Mouse (Mus musculus) MEL (cell line): ENCODE results near the gene Caprin1. TPM values are rescaled to one million over a fixed set of nuclear protein-coding genes. Genes with fewer than 3 reads are reported as not detected.

Experiments used
- DNase-seq: peaks from one replicate; pipeline ENCODE4 v3.0.0; 2011; ENCODE audit warnings: low read depth, low spot score
- H3K27ac ChIP-seq: 2 replicates; pipeline ENCODE4 v1.5.1; 2012; ENCODE audit warnings: low read depth, mild to moderate bottlenecking, control low read depth, low read length, moderate library complexity; ENCODE audit not compliant: control insufficient read depth
- H3K27me3 ChIP-seq, 2 experiments: fragments of 150-350 bp in 1 of 2; sonication (generic) in 1 of 2; 2 replicates each; pipeline ENCODE4 v1.6.1; 2012; ENCODE audit warnings: low read length in 2 of 2, mild to moderate bottlenecking in 2 of 2, improper control_type of control experiment in 1 of 2, moderate library complexity in 1 of 2; ENCODE audit not compliant: insufficient read depth in 2 of 2, control insufficient read depth in 1 of 2
- H3K36me3 ChIP-seq, 2 experiments: 2 replicates each; pipeline ENCODE4 v1.6.1; 2012 to 2014; ENCODE audit warnings: low read length in 2 of 2, improper control_type of control experiment in 1 of 2, inconsistent platforms in 1 of 2, mild to moderate bottlenecking in 1 of 2; ENCODE audit not compliant: insufficient read depth in 2 of 2, control insufficient read depth in 1 of 2
- H3K4me1 ChIP-seq, 2 experiments: fragments of 150-350 bp in 1 of 2; sonication (generic) in 1 of 2; 2 replicates each; pipeline ENCODE4 v1.6.1; 2012; ENCODE audit warnings: low read length in 2 of 2, improper control_type of control experiment in 1 of 2, mild to moderate bottlenecking in 1 of 2; ENCODE audit not compliant: insufficient read depth in 2 of 2, control insufficient read depth in 1 of 2
- H3K4me3 ChIP-seq, 2 experiments: fragments of 150-350 bp in 1 of 2; sonication (generic) in 1 of 2; 2 replicates each; pipeline ENCODE4 v1.5.1; 2012; ENCODE audit warnings: low read depth in 2 of 2, low read length in 2 of 2, mild to moderate bottlenecking in 2 of 2, moderate library complexity in 2 of 2, control low read depth in 1 of 2, improper control_type of control experiment in 1 of 2; ENCODE audit not compliant: control insufficient read depth in 1 of 2, insufficient read depth in 1 of 2
- H3K79me2 ChIP-seq: 2 replicates; pipeline ENCODE4 v1.6.1; 2012; ENCODE audit warnings: mild to moderate bottlenecking, low read length, moderate library complexity; ENCODE audit not compliant: control insufficient read depth, poor library complexity, insufficient read depth
- H3K9ac ChIP-seq: 2 replicates; pipeline ENCODE4 v1.6.1; 2012; ENCODE audit warnings: low read depth, mild to moderate bottlenecking, control low read depth, low read length, moderate library complexity; ENCODE audit not compliant: control insufficient read depth, poor library complexity, severe bottlenecking
- H3K9me3 ChIP-seq: fragments of 150-350 bp; sonication (generic); replicated peaks from 2 replicates; pipeline ENCODE4 v1.6.1; 2012; ENCODE audit warnings: mild to moderate bottlenecking, low read length, improper control_type of control experiment, moderate library complexity; ENCODE audit not compliant: insufficient read depth
- BHLHE40 ChIP-seq: IDR thresholded peaks from 2 replicates; pipeline ENCODE4 v1.6.1; 2012; ENCODE audit warnings: low read depth, mild to moderate bottlenecking, inconsistent platforms, low read length, improper control_type of control experiment, borderline replicate concordance
- CHD2 ChIP-seq: IDR thresholded peaks from 2 replicates; pipeline ENCODE4 v1.6.1; 2011; ENCODE audit warnings: low read length, improper control_type of control experiment
- CTCF ChIP-seq, 3 experiments: IDR thresholded peaks in 2 of 3; conservative IDR thresholded peaks in 1 of 3; 2 replicates each; pipeline ENCODE4 v1.5.1; 2011 to 2012; ENCODE audit warnings: low read length in 3 of 3, low read depth in 2 of 3, mild to moderate bottlenecking in 2 of 3, improper control_type of control experiment in 1 of 3, inconsistent platforms in 1 of 3, mixed read lengths in 1 of 3, moderate library complexity in 1 of 3; ENCODE audit not compliant: control insufficient read depth in 1 of 3, insufficient read depth in 1 of 3, poor library complexity in 1 of 3, severe bottlenecking in 1 of 3
- E2F4 ChIP-seq: IDR thresholded peaks from 2 replicates; pipeline ENCODE4 v1.6.1; 2011; ENCODE audit warnings: low read depth, low read length, improper control_type of control experiment, borderline replicate concordance
- ELF1 ChIP-seq: IDR thresholded peaks from 2 replicates; pipeline ENCODE4 v1.6.1; 2014; ENCODE audit warnings: low read depth, mild to moderate bottlenecking, inconsistent platforms, low read length, improper control_type of control experiment, moderate library complexity
- ETS1 ChIP-seq: IDR thresholded peaks from 2 replicates; pipeline ENCODE4 v1.6.1; 2012; ENCODE audit warnings: low read depth, mild to moderate bottlenecking, inconsistent platforms, low read length, improper control_type of control experiment, moderate library complexity
- GABPA ChIP-seq: IDR thresholded peaks from 2 replicates; pipeline ENCODE4 v1.6.1; 2012; ENCODE audit warnings: low read depth, mild to moderate bottlenecking, inconsistent platforms, low read length, improper control_type of control experiment, moderate library complexity
- MAX ChIP-seq: IDR thresholded peaks from 2 replicates; pipeline ENCODE4 v1.6.1; 2011; ENCODE audit warnings: low read length, improper control_type of control experiment
- MEF2A ChIP-seq: IDR thresholded peaks from 2 replicates; pipeline ENCODE4 v1.6.1; 2014; ENCODE audit warnings: low read depth, mild to moderate bottlenecking, inconsistent platforms, low read length, improper control_type of control experiment; ENCODE audit not compliant: poor library complexity, insufficient replicate concordance, severe bottlenecking; ENCODE audit errors: extremely low read depth
- MYB ChIP-seq: IDR thresholded peaks from 2 replicates; pipeline ENCODE4 v1.6.1; 2011; ENCODE audit warnings: mild to moderate bottlenecking, low read depth, low read length, improper control_type of control experiment
- MYC ChIP-seq: IDR thresholded peaks from 2 replicates; pipeline ENCODE4 v1.6.1; 2011; ENCODE audit warnings: low read depth, mild to moderate bottlenecking, low read length, improper control_type of control experiment, moderate library complexity
- NELFE ChIP-seq: IDR thresholded peaks from 2 replicates; pipeline ENCODE4 v1.6.1; 2011; ENCODE audit warnings: low read depth, low read length, improper control_type of control experiment
- POLR2A ChIP-seq, 2 experiments: IDR thresholded peaks; 2 replicates each; pipeline ENCODE4 v1.6.1; 2011 to 2012; ENCODE audit warnings: low read length in 2 of 2, mild to moderate bottlenecking in 2 of 2, control low read depth in 1 of 2, improper control_type of control experiment in 1 of 2, low read depth in 1 of 2, moderate library complexity in 1 of 2; ENCODE audit not compliant: control insufficient read depth in 1 of 2, insufficient read depth in 1 of 2, poor library complexity in 1 of 2
- POLR2AphosphoS2 ChIP-seq: IDR thresholded peaks from 2 replicates; pipeline ENCODE4 v1.6.1; 2011; ENCODE audit warnings: low read length, improper control_type of control experiment
- POLR2AphosphoS5 ChIP-seq: IDR thresholded peaks from 2 replicates; pipeline ENCODE4 v1.6.1; 2012; ENCODE audit warnings: low read depth, borderline replicate concordance, mild to moderate bottlenecking, inconsistent platforms, low read length, moderate library complexity, mixed read lengths
- RCOR1 ChIP-seq: IDR thresholded peaks from 2 replicates; pipeline ENCODE4 v1.6.1; 2012; ENCODE audit warnings: low read depth, mild to moderate bottlenecking, inconsistent platforms, low read length, improper control_type of control experiment
- TBP ChIP-seq: IDR thresholded peaks from 2 replicates; pipeline ENCODE4 v1.8.0; 2011; ENCODE audit warnings: low read depth, low read length, improper control_type of control experiment
- TCF12 ChIP-seq: IDR thresholded peaks from 2 replicates; pipeline ENCODE4 v1.6.1; 2014; ENCODE audit warnings: low read depth, mild to moderate bottlenecking, inconsistent platforms, low read length, improper control_type of control experiment, moderate library complexity
- USF1 ChIP-seq: IDR thresholded peaks from 2 replicates; pipeline ENCODE4 v1.6.1; 2014; ENCODE audit warnings: low read depth, mild to moderate bottlenecking, inconsistent platforms, low read length, improper control_type of control experiment, moderate library complexity
- ZKSCAN1 ChIP-seq: IDR thresholded peaks from 2 replicates; pipeline ENCODE4 v1.6.1; 2012; ENCODE audit warnings: low read depth, mild to moderate bottlenecking, inconsistent platforms, low read length, improper control_type of control experiment, moderate library complexity
- ZMIZ1 ChIP-seq: IDR thresholded peaks from 2 replicates; pipeline ENCODE4 v1.6.1; 2012; ENCODE audit warnings: low read depth, mild to moderate bottlenecking, inconsistent platforms, low read length, improper control_type of control experiment, moderate library complexity
- ZNF384 ChIP-seq: IDR thresholded peaks from 2 replicates; pipeline ENCODE4 v1.6.1; 2012; ENCODE audit warnings: low read depth, mild to moderate bottlenecking, inconsistent platforms, low read length, improper control_type of control experiment
- polyA plus RNA-seq, 2 experiments: library from polyadenylated mRNA; stranded (reverse) in 1 of 2; unstranded in 1 of 2; fragments of >175 nt in 1 of 2; fragments of >200 nt in 1 of 2; gene quantifications; 2 replicates each; pipeline versions ENCODE4 v1.2.1 to v1.2.4; 2012; ENCODE audit warnings: low replicate concordance in 2 of 2, low read depth in 1 of 2; ENCODE audit not compliant: insufficient read length in 2 of 2, insufficient read depth in 1 of 2, missing spikeins in 1 of 2
- total RNA-seq: library from RNA; depleted of rRNA; stranded (reverse); fragments of 300-350 nt; gene quantifications from 2 replicates; pipeline ENCODE4 v1.2.3, GENCODE M21; 2012

The Caprin1 gene
- total and polyA plus RNA-seq, 3 experiments, result 209 to 426 (median 239) TPM

DNA sequence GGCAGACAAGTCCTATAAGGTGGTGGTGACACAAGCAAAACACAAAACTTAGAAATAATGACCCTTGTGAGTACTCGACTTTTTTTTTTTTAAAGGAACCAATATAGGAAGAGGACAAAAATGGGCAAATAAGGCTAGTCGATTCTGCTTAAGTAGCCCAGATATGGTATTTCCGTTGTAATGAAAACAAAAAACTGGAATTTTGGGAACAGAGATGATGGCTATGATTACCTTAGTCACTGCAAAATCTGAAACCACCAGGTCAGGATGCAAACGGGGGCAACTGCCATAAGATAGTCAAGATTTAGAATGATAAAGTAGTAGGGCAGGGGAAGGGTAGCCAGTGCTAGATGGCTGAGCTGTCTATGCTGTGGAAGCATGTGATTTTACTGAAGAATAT, 35.5 kb downstream of the Caprin1 start:
- H3K27ac ChIP-seq, result peak overlapping the region; percentile 7; the same call in 1 of the 2 replicates
- TF ChIP-seq MAX (no peak), ZMIZ1 (0 out of 2 replicates have a peak, but pooled peaks have one; percentile 32), MYC (0 out of 2 replicates have a peak, but pooled peaks have one; percentile 29), RCOR1 (no peak), ZNF384 (peak; percentile 57), POLR2AphosphoS5 (no peak), MEF2A (no peak), BHLHE40 (no peak), ETS1 (no peak), NELFE (no peak; the same call in 1 of the 2 replicates), POLR2A (IDR thresholded peaks at IDR 0.05; ENCODE audit: control insufficient read depth in 1 of 2, insufficient read depth in 1 of 2, low read depth in 1 of 2, low read length in 2 of 2, poor library complexity in 1 of 2) (no peak), TBP (no peak), CHD2 (no peak), TCF12 (0 out of 2 replicates have a peak, but pooled peaks have one; percentile 7), USF1 (no peak), ELF1 (no peak), E2F4 (no peak), ZKSCAN1 (0 out of 2 replicates have a peak, but pooled peaks have one; percentile 26), MYB (no peak), GABPA (no peak), POLR2AphosphoS2 (peak; percentile 17; the same call in 1 of the 2 replicates), CTCF (IDR thresholded peaks at IDR 0.05 in 2 of 3, conservative IDR thresholded peaks at IDR 0.05 in 1 of 3; ENCODE audit: control insufficient read depth in 1 of 3, insufficient read depth in 1 of 3, low read depth in 2 of 3, low read length in 3 of 3, poor library complexity in 1 of 3, severe bottlenecking in 1 of 3) (no peak)
- H3K4me1 ChIP-seq, result peaks cover 2 to 9% of the 10 kb centered on the region in 2 experiments; a peak in 1 of 4 replicates
- H3K27me3 ChIP-seq, result no peaks in the 10 kb centered on the region
- peak overlapping the region in 1 of 2 experiments; percentile 52; a peak in 2 of 4 replicates for H3K4me3 ChIP-seq
- peak overlapping the region; percentile 63 for H3K9ac ChIP-seq
- peaks cover 13 to 32% of the 10 kb centered on the region in 2 experiments for H3K36me3 ChIP-seq
- H3K9me3 ChIP-seq, result no peaks in the 10 kb centered on the region
- DNase-seq, result no peak
- peaks cover 30% of the 10 kb centered on the region for H3K79me2 ChIP-seq
